Mouse (Mus musculus) megakaryocyte, embryonic 14.5 days (primary cell): ENCODE measurements at regions not wholly inside any gene's neighbourhood (a gene's known extent, or its start where the extent isn't known, plus 50 kb on each side); places are given as distances from the start of the nearest gene placed in this dataset.

ENCODE experiments used
- FLI1 ChIP-seq: IDR thresholded peaks from 2 replicates; pipeline ENCODE4 v1.6.1; 2012; ENCODE audit warnings: low read length, inconsistent platforms, mixed read lengths
- GATA1 ChIP-seq: IDR thresholded peaks from 3 replicates; pipeline ENCODE4 v1.6.1; 2012; ENCODE audit warnings: mixed read lengths, low read length, inconsistent platforms, borderline replicate concordance

DNA sequence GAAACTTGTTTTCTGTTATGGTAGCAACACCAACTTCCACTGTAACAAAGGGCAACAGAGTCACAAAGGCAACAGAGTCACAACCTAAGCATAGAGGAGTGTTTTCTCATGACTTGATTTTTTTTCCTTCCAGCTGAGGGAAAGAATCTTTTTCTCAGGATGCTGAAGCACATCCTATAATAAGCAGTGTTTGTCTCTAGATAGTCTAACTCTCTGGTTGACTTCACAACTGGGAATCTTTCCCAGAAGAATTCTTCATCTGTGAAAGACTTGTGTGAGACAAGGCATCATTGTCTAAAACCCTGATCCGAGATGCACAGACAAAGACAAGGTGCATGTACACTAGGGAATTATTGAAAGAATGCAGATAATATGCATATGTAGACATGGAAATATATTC, 125.5 kb upstream of the Ccn2 start:
- no peak for TF ChIP-seq GATA1
- no peak for TF ChIP-seq FLI1
